Mouse (Mus musculus) limb, embryonic 12.5 days (tissue): ENCODE results near the gene Prr27. TPM values are rescaled to one million over a fixed set of nuclear protein-coding genes. Genes with fewer than 3 reads are reported as not detected.

ENCODE experiments used
- ATAC-seq: fragments of 200-750 bp; cut with Nextera tagmentation; 2 replicates; pipeline ENCODE4 v1.8.0; 2017; ENCODE audit warnings: low read depth, moderate TSS enrichment; ENCODE audit not compliant: insufficient number of reproducible peaks, insufficient read depth, low FRiP score, low TSS enrichment
- H3K27ac ChIP-seq: fragments of 300-500 bp; sonication (generic); 2 replicates; pipeline ENCODE4 v1.5.1; 2016; ENCODE audit warnings: mild to moderate bottlenecking, moderate library complexity
- H3K27me3 ChIP-seq: fragments of 300-500 bp; sonication (generic); 2 replicates; pipeline ENCODE4 v1.6.1; 2016; ENCODE audit warnings: mild to moderate bottlenecking, moderate library complexity
- H3K36me3 ChIP-seq: fragments of 300-500 bp; sonication (generic); 2 replicates; pipeline ENCODE4 v1.6.1; 2016; ENCODE audit warnings: mild to moderate bottlenecking, moderate library complexity
- H3K4me1 ChIP-seq: fragments of 300-500 bp; sonication (generic); replicated peaks from 2 replicates; pipeline ENCODE4 v1.6.1; 2016
- H3K4me2 ChIP-seq: fragments of 300-500 bp; sonication (generic); 2 replicates; pipeline ENCODE4 v1.6.1; 2016; ENCODE audit warnings: mild to moderate bottlenecking, moderate library complexity
- H3K4me3 ChIP-seq: fragments of 300-500 bp; sonication (generic); replicated peaks from 2 replicates; pipeline ENCODE4 v1.5.1; 2016; ENCODE audit warnings: mild to moderate bottlenecking
- H3K9ac ChIP-seq: fragments of 300-500 bp; sonication (generic); replicated peaks from 2 replicates; pipeline ENCODE4 v1.6.1; 2016; ENCODE audit warnings: mild to moderate bottlenecking, moderate library complexity
- H3K9me3 ChIP-seq: fragments of 300-500 bp; sonication (generic); 2 replicates; pipeline ENCODE4 v1.6.1; 2016; ENCODE audit warnings: mild to moderate bottlenecking, moderate library complexity
- WGBS: fragments of 180-500 bp; shearing (Covaris S2); methylation state at CpG from one replicate; pipeline ENCODE4 v1.1.7; 2016; 5-methylcytosine and 5-hydroxymethylcytosine counted together
- polyA plus RNA-seq: library from polyadenylated mRNA; unstranded; fragments of >200 nt; fragmentation: Nextera tagmentation; extraction: Ambion mirVana; gene quantifications from 2 replicates; pipeline ENCODE4 v1.2.1, GENCODE M21; 2016

The Prr27 gene
- not detected in 2 replicates for polyA plus RNA-seq

DNA sequence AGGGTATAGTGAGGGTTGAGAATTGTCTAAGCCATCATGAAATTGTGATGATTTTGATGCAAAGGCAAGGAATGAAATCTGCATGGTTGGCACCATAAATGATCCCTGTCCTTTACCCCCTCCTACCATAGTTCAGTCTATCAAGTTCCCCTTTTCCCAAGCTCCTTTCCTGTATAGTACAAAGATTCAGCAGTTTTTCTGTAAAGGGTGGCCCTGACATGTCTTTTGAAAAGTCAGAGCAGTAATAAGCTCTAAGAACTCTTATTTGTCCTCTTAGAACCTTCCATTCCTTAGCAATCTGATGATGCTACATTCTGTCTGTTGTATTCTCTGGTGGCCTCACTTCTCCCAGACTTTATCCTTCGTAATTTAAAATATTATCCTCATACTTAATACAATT lies at the start of gene Prr27:
Gene Prr27, plus strand, starts transcription at position 301 of the 400 bp plus-strand sequence.
- no peak for ATAC-seq
- no peaks in the 10 kb centered on the region for H3K36me3 ChIP-seq
- no peak within 1 kb of the TSS for H3K27ac ChIP-seq
- H3K9ac ChIP-seq = no peak within 1 kb of the TSS
- no peaks in the 10 kb centered on the region for H3K27me3 ChIP-seq
- no peaks in the 10 kb centered on the region for H3K9me3 ChIP-seq
- no peaks in the 10 kb centered on the region for H3K4me1 ChIP-seq
- WGBS = 72% methylated on average over 1 of the region's 1 CpGs
- no peak within 1 kb of the TSS for H3K4me2 ChIP-seq
- no peak within 1 kb of the TSS for H3K4me3 ChIP-seq

DNA sequence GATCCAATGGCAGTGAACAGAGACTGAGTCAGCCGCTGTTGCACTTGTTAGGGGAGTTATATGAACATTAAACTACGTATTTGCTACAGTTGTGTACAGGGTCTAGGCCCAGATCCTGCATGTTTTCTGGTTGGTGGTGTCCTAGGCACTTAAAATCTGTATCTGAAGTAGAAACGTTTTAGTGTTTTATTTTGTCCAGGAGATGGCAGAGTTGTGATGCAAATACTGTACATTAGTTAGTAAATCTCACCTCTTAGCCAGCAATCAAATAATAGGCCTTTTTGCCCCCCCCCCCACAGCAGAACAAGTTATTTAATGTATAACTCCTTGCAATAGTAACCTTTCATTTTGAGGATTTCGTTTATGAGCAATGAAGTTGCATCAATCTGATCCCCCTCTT lies 42.8 kb upstream of the Prr27 start:
- Histone ChIP-seq H3K4me3 (no peak overlapping the region), H3K4me2 (no peak overlapping the region), H3K9ac (no peak overlapping the region), H3K27ac (no peak overlapping the region), H3K36me3 (no peaks in the 10 kb centered on the region), H3K4me1 (no peaks in the 10 kb centered on the region), H3K27me3 (no peaks in the 10 kb centered on the region), H3K9me3 (no peaks in the 10 kb centered on the region)
- no peak for ATAC-seq
- 55% methylated on average over 4 of the region's 4 CpGs for WGBS

DNA sequence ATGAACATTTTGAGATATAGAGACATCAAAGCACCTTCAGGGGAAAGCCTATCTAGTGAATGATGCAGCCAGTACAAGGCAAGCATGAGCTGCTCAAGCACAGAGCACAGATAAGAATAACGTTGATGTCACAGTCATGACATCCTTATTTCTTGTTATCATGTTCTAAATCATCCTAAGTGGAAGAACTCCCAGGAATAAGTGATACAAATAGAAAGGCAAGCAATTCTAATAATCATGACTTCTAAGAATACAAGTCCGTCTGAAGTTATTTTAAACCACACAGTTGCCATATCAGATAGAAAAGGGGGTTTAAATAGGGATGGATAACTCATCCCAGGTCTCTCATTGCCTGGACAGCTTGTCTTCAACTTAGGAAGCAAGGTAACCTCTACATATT lies 17.7 kb upstream of the Prr27 start, which contains the start of gene Csn1s2b:
Gene Csn1s2b, plus strand, starts transcription at position 301 of the 400 bp plus-strand sequence.
- ATAC-seq = no peak
- Histone ChIP-seq H3K4me1 (no peaks in the 10 kb centered on the region), H3K4me3 (no peak within 1 kb of the TSS), H3K27me3 (no peaks in the 10 kb centered on the region), H3K4me2 (no peak within 1 kb of the TSS), H3K9me3 (no peaks in the 10 kb centered on the region), H3K9ac (no peak within 1 kb of the TSS), H3K36me3 (no peaks in the 10 kb centered on the region), H3K27ac (no peak within 1 kb of the TSS)
- 69% methylated on average over 2 of the region's 2 CpGs for WGBS

DNA sequence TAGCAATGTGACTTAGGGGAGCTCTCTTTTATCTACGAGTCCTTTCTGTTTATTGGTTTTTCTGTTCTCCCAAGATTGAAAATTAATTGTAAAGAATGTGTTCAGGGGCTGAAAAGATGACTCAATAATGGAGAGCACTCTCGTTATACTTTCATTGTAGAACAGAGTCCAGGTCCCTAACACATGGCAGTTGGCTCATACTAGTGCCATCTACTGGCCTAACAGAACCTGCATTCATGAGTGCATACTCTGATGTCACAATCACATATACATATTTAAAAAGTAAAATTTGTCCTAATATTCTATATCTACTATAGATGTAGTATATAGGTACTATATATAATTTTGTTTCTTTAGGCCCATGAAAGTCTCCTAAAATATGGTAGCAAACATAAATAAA lies 16.2 kb upstream of the Prr27 start:
- Histone ChIP-seq H3K9me3 (no peaks in the 10 kb centered on the region), H3K4me2 (no peak overlapping the region), H3K4me3 (no peak overlapping the region), H3K36me3 (no peaks in the 10 kb centered on the region), H3K27me3 (no peaks in the 10 kb centered on the region), H3K4me1 (no peaks in the 10 kb centered on the region), H3K9ac (no peak overlapping the region), H3K27ac (no peak overlapping the region)
- no peak for ATAC-seq
- WGBS = 63% methylated on average over 2 of the region's 2 CpGs

DNA sequence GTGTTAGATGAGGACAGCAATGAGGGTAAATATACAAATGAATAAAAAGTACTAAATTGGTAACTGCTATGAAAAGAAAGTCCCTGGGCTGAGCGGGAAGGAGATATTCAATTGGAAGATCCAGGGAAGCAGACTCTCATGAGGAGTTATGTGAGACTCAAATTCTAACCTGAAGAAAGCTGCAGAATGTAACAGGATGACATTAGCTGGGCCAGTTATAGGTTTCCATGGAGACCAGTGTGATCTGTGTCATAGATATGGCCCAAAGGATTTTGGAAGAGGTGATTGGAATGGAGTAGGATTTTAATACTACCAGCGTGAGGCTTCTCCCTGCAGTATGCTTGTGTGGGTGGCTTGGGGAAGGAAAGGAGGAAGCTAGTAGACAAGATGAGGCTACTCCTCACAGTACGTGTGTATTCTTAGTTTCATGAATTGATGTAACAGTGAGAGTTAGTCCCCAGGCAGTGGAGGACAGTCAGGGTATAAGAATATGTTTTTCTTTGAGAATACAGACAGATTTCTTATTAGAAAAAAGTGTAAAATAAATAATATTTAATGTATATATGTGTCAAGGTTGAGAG lies 29.7 kb downstream of the Prr27 start:
- ATAC-seq = no peak
- no peak overlapping the region for H3K9ac ChIP-seq
- no peaks in the 10 kb centered on the region for H3K4me1 ChIP-seq
- no peaks in the 10 kb centered on the region for H3K27me3 ChIP-seq
- H3K27ac ChIP-seq = no peak overlapping the region
- 83% methylated on average over 3 of the region's 3 CpGs for WGBS
- H3K4me2 ChIP-seq = no peak overlapping the region
- no peaks in the 10 kb centered on the region for H3K36me3 ChIP-seq
- H3K4me3 ChIP-seq = no peak overlapping the region
- no peaks in the 10 kb centered on the region for H3K9me3 ChIP-seq

DNA sequence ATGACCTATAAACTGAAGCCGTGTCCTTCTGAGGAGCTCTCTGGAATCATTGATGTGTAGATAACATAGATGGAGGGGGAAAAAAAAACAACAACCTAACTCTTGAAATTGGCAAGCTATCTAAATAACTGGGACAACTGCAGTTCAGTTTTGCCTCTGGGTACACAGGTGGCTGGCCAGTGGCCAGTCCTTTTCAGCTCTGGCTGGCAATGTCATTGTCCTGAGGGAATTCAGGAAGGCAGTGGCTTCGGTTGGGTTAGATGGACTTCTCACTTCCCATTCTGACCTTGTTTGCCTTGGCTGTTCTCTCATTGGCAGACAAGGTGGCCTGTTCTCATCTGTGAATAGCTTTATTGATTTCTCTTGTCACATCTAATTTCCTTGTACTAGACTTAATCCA lies 44.6 kb downstream of the Prr27 start:
- no peak overlapping the region for H3K4me3 ChIP-seq
- H3K27me3 ChIP-seq = no peaks in the 10 kb centered on the region
- no peak for ATAC-seq
- no peaks in the 10 kb centered on the region for H3K9me3 ChIP-seq
- H3K4me2 ChIP-seq = no peak overlapping the region
- no peaks in the 10 kb centered on the region for H3K36me3 ChIP-seq
- no peak overlapping the region for H3K27ac ChIP-seq
- 75% methylated on average over 2 of the region's 2 CpGs for WGBS
- no peak overlapping the region for H3K9ac ChIP-seq
- no peaks in the 10 kb centered on the region for H3K4me1 ChIP-seq

DNA sequence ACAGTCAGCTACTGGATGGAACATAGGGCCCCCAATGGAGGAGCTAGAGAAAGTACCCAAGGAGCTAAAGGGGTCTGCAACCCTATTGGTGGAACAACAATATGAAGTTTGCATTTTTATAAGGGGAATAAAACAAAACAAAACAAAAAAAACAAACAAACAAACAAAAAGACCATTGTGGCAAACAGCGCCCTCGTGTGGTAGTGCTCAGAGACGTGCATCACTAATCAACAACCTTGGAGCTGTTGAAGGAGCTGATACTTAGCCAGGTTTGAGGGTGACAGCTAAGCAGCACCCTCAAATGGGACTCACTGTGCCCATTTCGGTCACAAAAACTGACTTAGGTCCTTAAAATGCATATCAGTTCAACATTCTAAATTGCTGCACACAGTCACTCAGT lies 45.9 kb downstream of the Prr27 start:
- WGBS = 38% methylated on average over 4 of the region's 4 CpGs

DNA sequence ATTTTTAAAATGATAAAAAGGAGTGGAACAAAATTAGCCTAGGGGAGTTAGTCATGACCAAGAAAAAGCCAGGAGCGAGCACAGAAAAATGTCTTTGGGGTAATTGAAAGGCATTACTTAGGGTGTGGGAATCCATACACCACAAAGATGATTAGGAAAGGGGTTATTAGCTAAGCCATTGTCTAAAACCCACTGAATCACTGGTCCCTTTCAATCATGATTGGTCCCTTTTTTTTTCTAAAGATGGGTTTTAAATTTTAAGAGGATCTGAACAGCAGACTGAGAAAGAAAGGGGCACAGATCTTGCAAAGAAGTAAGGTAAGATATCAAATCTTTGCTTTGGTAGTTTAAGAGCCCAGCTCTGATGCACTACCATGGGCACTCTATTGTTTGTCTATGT lies 59.2 kb downstream of the Prr27 start, which contains the start of gene Odam:
Gene Odam, plus strand, starts transcription at position 301 of the 400 bp plus-strand sequence.
- WGBS = 90% methylated on average over 1 of the region's 1 CpGs
- H3K9me3 ChIP-seq = no peaks in the 10 kb centered on the region
- no peak for ATAC-seq
- H3K4me3 ChIP-seq = no peak within 1 kb of the TSS
- no peak within 1 kb of the TSS for H3K4me2 ChIP-seq
- H3K27ac ChIP-seq = no peak within 1 kb of the TSS
- no peak within 1 kb of the TSS for H3K9ac ChIP-seq
- H3K36me3 ChIP-seq = no peaks in the 10 kb centered on the region
- H3K4me1 ChIP-seq = no peaks in the 10 kb centered on the region
- H3K27me3 ChIP-seq = no peaks in the 10 kb centered on the region

More for the DNA sequence above, 45.9 kb downstream of the Prr27 start:
- no peaks in the 10 kb centered on the region for H3K27me3 ChIP-seq
- no peaks in the 10 kb centered on the region for H3K4me1 ChIP-seq
- no peaks in the 10 kb centered on the region for H3K9me3 ChIP-seq
- H3K4me3 ChIP-seq = no peak overlapping the region
- ATAC-seq = no peak
- H3K36me3 ChIP-seq = no peaks in the 10 kb centered on the region
- no peak overlapping the region for H3K4me2 ChIP-seq
- no peak overlapping the region for H3K9ac ChIP-seq
- no peak overlapping the region for H3K27ac ChIP-seq

Other genes starting within 250 kb of the Prr27 start
- gene Sult1e1, start 234.1 kb upstream of the Prr27 start, polyA plus RNA-seq = not detected in 2 replicates
- gene Csn1s1, start 159.5 kb upstream of the Prr27 start, polyA plus RNA-seq = not detected in 2 replicates
- gene Csn2, start 126.1 kb upstream of the Prr27 start, polyA plus RNA-seq = not detected in 2 replicates
- not detected in 2 replicates for gene Csn1s2a, start 51.1 kb upstream of the Prr27 start, polyA plus RNA-seq
- not detected in 2 replicates for gene Csn1s2b, start 17.6 kb upstream of the Prr27 start, polyA plus RNA-seq
- not detected in 2 replicates for gene Odam, start 59.3 kb downstream of the Prr27 start, polyA plus RNA-seq
- not detected in 2 replicates for gene Csn3, start 99.9 kb downstream of the Prr27 start, polyA plus RNA-seq
- not detected in 2 replicates for gene 2310003L06Rik, start 143.8 kb downstream of the Prr27 start, polyA plus RNA-seq
- not detected in 2 replicates for gene Gm28434, start 143.8 kb downstream of the Prr27 start, polyA plus RNA-seq
- not detected in 2 replicates for gene Cabs1, start 153.8 kb downstream of the Prr27 start, polyA plus RNA-seq
- gene Smr3a, start 176.9 kb downstream of the Prr27 start, polyA plus RNA-seq = not detected in 2 replicates